Mouse (Mus musculus): ENCODE results near the gene Olfr1512. TPM values are rescaled to one million over a fixed set of nuclear protein-coding genes. Genes with fewer than 3 reads are reported as not detected.

Olfr1512 gene
- polyA plus RNA-seq, 1 experiment = not detected

- no peaks in the 10 kb centered on the region for H3K79me2 ChIP-seq (ENCODE audit: control insufficient read depth, insufficient read depth)
- no peaks in the 10 kb centered on the region for H3K36me3 ChIP-seq (ENCODE audit: control insufficient read depth, insufficient read depth)
- no peak overlapping the region for H3K4me2 ChIP-seq (ENCODE audit: low read depth)
- no peak for TF ChIP-seq TCF12 (IDR thresholded peaks at IDR 0.05; ENCODE audit: insufficient read depth, poor library complexity, severe bottlenecking)
- TF ChIP-seq POLR2A (IDR thresholded peaks at IDR 0.05; ENCODE audit: insufficient read length, low read depth) = no peak
- no peak overlapping the region for H3K4me3 ChIP-seq
- no peak overlapping the region for H3ac ChIP-seq (ENCODE audit: control insufficient read depth, insufficient read length)
- H3K27me3 ChIP-seq (ENCODE audit: control insufficient read depth, insufficient read depth, insufficient read length) = peaks cover 37% of the 10 kb centered on the region
Observed at GRCm38 (mm10) chr14:52332171-52332570, 46.8 kb downstream of the Olfr1512 start.

DNA sequence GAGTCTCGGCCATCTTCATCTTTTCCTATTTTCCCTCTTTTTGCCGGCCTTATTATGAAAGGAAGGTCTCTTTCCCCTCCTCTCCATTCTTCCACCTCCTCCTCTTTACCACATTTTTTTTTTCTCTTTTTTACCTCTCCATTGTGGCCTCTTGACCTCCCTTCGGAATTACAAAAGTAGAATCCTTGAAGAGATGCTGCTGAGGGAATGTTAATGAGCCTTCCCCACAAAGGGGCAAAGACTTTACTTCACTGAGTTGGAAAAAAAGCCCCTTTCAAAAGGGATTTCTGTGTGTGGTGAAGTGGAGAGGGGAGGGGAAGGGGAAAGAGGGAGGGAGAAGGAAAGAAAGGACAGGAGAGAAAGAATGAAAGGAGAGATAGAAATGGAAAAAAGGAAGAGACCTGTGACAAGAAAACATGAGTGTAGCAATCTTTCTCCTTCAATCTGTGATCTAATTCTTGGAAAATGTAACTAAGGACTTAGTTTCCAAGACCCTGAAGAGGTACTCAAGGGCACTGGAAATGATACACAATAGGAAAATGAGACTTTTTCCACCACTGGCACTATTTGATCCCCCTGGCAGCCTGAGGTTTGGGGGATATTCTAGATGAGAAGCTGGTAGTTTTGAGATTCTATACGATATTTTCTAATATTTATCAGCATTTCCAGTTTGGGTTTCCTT, 47.8 kb downstream of the Olfr1512 start:
- H3K27me3 ChIP-seq (ENCODE audit: control insufficient read depth, insufficient read depth, insufficient read length) = peaks cover 43% of the 10 kb centered on the region
- no peak overlapping the region for H3K4me3 ChIP-seq
- H3K36me3 ChIP-seq (ENCODE audit: control insufficient read depth, insufficient read depth) = no peaks in the 10 kb centered on the region
- no peak overlapping the region for H3K4me2 ChIP-seq (ENCODE audit: low read depth)
- no peak for TF ChIP-seq POLR2A (IDR thresholded peaks at IDR 0.05; ENCODE audit: insufficient read length, low read depth)
- no peak for TF ChIP-seq POLR2AphosphoS2 (IDR thresholded peaks at IDR 0.05; ENCODE audit: insufficient read length, low read depth)
- TF ChIP-seq REST (IDR thresholded peaks at IDR 0.05; ENCODE audit: insufficient read depth, insufficient read length) = no peak
- no peak for TF ChIP-seq SRF (IDR thresholded peaks at IDR 0.05; ENCODE audit: control insufficient read depth, insufficient read length, low read depth)
- TF ChIP-seq MYOG (IDR thresholded peaks at IDR 0.05; ENCODE audit: control insufficient read depth in 1 of 3, insufficient read depth in 1 of 3, insufficient read length in 2 of 3, low read depth in 2 of 3) = no peak
- TF ChIP-seq TCF12 (IDR thresholded peaks at IDR 0.05; ENCODE audit: insufficient read depth, poor library complexity, severe bottlenecking) = no peak
- TF ChIP-seq MYOD1 (IDR thresholded peaks at IDR 0.05; ENCODE audit: control insufficient read depth in 1 of 3, insufficient read length in 2 of 3, low read depth in 2 of 3) = no peak
- no peak for TF ChIP-seq USF1 (IDR thresholded peaks at IDR 0.05; ENCODE audit: low read depth)
- no peak for TF ChIP-seq TCF3 (IDR thresholded peaks at IDR 0.05; ENCODE audit: insufficient read length, low read depth)
- TF ChIP-seq MAX (IDR thresholded peaks at IDR 0.05; ENCODE audit: low read depth) = no peak
- no peak overlapping the region for H3ac ChIP-seq (ENCODE audit: control insufficient read depth, insufficient read length)
- H3K79me2 ChIP-seq (ENCODE audit: control insufficient read depth, insufficient read depth) = no peaks in the 10 kb centered on the region

DNA sequence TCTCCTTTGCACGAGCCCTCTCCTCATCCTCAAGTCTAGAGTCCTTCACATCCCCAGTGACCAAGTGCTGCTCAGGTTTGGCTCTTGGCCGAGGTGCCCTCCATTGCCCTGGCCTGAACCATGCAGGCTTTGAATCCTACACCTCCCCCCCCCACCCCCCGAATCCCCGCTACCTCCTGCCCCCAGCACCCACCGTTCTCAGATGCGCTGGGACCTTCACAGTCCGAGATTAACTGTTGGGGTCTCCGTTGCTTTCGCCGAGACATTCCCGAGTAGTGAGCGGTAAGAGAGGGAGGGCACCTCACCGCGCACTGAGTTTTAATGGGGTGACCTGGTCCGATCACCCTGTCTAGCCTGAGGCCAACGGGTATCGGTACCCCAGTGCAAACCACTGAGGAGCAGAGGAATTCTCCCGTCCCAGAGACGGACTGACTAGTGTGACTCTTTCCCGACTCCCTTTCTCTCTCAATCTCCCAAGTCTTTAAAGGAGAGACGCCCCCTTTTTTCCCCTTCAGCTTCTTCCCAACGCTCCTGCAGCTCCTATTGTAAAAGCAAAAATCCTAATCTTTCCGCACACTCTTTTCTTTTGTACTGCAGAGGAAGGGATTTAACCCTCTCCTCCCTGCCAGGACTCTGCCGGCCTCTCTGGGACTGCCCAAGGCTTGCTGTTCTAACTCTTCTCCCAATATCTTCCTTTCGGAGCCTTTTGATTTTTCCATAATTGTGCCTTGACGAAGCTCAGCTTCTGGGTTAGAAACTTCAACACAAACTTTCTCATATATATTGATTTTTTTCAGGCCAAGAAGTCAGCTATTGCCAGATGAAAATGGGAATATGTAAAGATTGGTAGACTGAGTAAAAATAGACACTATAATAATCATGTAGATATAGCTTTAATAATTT, 50.8 kb downstream of the Olfr1512 start, which contains the start of gene Sall2:
Gene Sall2 (minus strand): TSS at position 853 of the 903 bp plus-strand sequence.
- no peaks in the 10 kb centered on the region for H3K36me3 ChIP-seq (ENCODE audit: control insufficient read depth, insufficient read depth)
- H3ac ChIP-seq (ENCODE audit: control insufficient read depth, insufficient read length) = no peak within 1 kb of the TSS
- H3K27me3 ChIP-seq (ENCODE audit: control insufficient read depth, insufficient read depth, insufficient read length) = peaks cover 44% of the 10 kb centered on the region
- H3K4me3 ChIP-seq = no peak within 1 kb of the TSS
- H3K79me2 ChIP-seq (ENCODE audit: control insufficient read depth, insufficient read depth) = no peaks in the 10 kb centered on the region
- no peak within 1 kb of the TSS for H3K4me2 ChIP-seq (ENCODE audit: low read depth)
- TF ChIP-seq CEBPB (IDR thresholded peaks at IDR 0.05; ENCODE audit: insufficient read depth, poor library complexity, severe bottlenecking) = no peak
- no peak for TF ChIP-seq REST (IDR thresholded peaks at IDR 0.05; ENCODE audit: insufficient read depth, insufficient read length)
- no peak for TF ChIP-seq MAX (IDR thresholded peaks at IDR 0.05; ENCODE audit: low read depth)
- TF ChIP-seq TCF3 (IDR thresholded peaks at IDR 0.05; ENCODE audit: insufficient read length, low read depth) = no peak
- TF ChIP-seq MYOD1 (IDR thresholded peaks at IDR 0.05; ENCODE audit: control insufficient read depth in 1 of 3, insufficient read length in 2 of 3, low read depth in 2 of 3) = no peak
- TF ChIP-seq POLR2AphosphoS2 (IDR thresholded peaks at IDR 0.05; ENCODE audit: insufficient read length, low read depth) = no peak
- no peak for TF ChIP-seq POLR2A (IDR thresholded peaks at IDR 0.05; ENCODE audit: insufficient read length, low read depth)
- no peak for TF ChIP-seq E2F4 (IDR thresholded peaks at IDR 0.05; ENCODE audit: insufficient read depth)
- TF ChIP-seq MYOG (IDR thresholded peaks at IDR 0.05; ENCODE audit: control insufficient read depth in 1 of 3, insufficient read depth in 1 of 3, insufficient read length in 2 of 3, low read depth in 2 of 3) = no peak
- TF ChIP-seq USF1 (IDR thresholded peaks at IDR 0.05; ENCODE audit: low read depth) = no peak
- TF ChIP-seq TCF12 (IDR thresholded peaks at IDR 0.05; ENCODE audit: insufficient read depth, poor library complexity, severe bottlenecking) = no peak
- no peak for TF ChIP-seq SRF (IDR thresholded peaks at IDR 0.05; ENCODE audit: control insufficient read depth, insufficient read length, low read depth)

- TF ChIP-seq POLR2A (IDR thresholded peaks at IDR 0.05; ENCODE audit: insufficient read length, low read depth) (no peak), REST (IDR thresholded peaks at IDR 0.05; ENCODE audit: insufficient read depth, insufficient read length) (no peak), SRF (IDR thresholded peaks at IDR 0.05; ENCODE audit: control insufficient read depth, insufficient read length, low read depth) (no peak), TCF3 (IDR thresholded peaks at IDR 0.05; ENCODE audit: insufficient read length, low read depth) (no peak), MYOD1 (IDR thresholded peaks at IDR 0.05; ENCODE audit: control insufficient read depth in 1 of 3, insufficient read length in 2 of 3, low read depth in 2 of 3) (no peak)
- Histone ChIP-seq H3K36me3 (ENCODE audit: control insufficient read depth, insufficient read depth) (no peaks in the 10 kb centered on the region), H3K4me3 (no peak overlapping the region), H3ac (ENCODE audit: control insufficient read depth, insufficient read length) (no peak overlapping the region), H3K27me3 (ENCODE audit: control insufficient read depth, insufficient read depth, insufficient read length) (peaks cover 47% of the 10 kb centered on the region), H3K79me2 (ENCODE audit: control insufficient read depth, insufficient read depth) (no peaks in the 10 kb centered on the region), H3K4me2 (ENCODE audit: low read depth) (no peak overlapping the region)
Observed at GRCm38 (mm10) chr14:52327375-52327901, 51.5 kb downstream of the Olfr1512 start.

Measured in myocyte (in vitro differentiated cells).